ENCODE assay signal across 24 mouse cellular contexts in the genomic region with DNA sequence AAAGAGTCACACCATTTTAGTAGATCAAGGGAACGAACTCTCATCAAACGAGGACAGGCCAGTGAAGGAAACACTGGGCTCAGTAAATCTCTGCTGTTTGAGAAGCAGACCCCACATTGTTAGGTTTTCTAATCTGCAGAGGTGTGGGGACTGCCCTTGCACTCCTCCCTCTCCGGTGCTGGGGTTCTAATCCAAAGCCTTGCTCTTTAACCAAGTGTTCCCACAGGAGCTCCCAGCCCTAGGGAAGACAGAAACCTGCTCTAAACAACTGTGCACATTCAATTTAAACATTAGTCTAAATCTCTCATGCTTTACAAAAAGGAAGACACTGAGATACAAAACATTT.
DNase-seq lines count a peak whose midpoint lies in the region; ATAC-seq lines count a peak whose summit lies in the region.
"Had no signal": no experiment of that assay in that cellular context is flagged by ENCODE, and none has a peak within 500 bp of the region (broad histone marks: within the 10 kb centered on the region; RNA-seq: fewer than 3 reads in every experiment).

No protein-coding gene starts in this region.

- no peak for DNase-seq in intestine, embryonic 14.5 days (ENCODE audit: low spot score)
- DNase-seq in limb, embryonic 10.5 days (ENCODE audit: low spot score): no peak
- DNase-seq: adrenal gland, postnatal 14 days; cerebellum, adult 11 months; cerebellum, adult 9-10 months; cerebellum, postnatal 36 days; heart, adult 2 months; heart, postnatal 4 days; kidney, adult 18-20 months; lung, postnatal 4 days had no signal

- H3K27me3 ChIP-seq in intestine, embryonic 14.5 days (replicated peaks; ENCODE audit: control insufficient read depth, insufficient read depth, low read length): no peaks in the 10 kb centered on the region
- H3K27me3 ChIP-seq in intestine, embryonic 16.5 days (replicated peaks; ENCODE audit: control insufficient read depth, insufficient read depth, low read length): no peaks in the 10 kb centered on the region
- H3K27me3 ChIP-seq in limb, embryonic 13.5 days: no peaks in the 10 kb centered on the region
- no peaks in the 10 kb centered on the region for H3K27me3 ChIP-seq in limb, embryonic 10.5 days (ENCODE audit: low read depth, poor library complexity, severe bottlenecking)
- H3K27me3 ChIP-seq in neural tube, embryonic 12.5 days (replicated peaks): no peaks in the 10 kb centered on the region
- H3K27me3 ChIP-seq in neural tube, embryonic 15.5 days (replicated peaks): no peaks in the 10 kb centered on the region
- H3K27me3 ChIP-seq in neural tube, embryonic 14.5 days (ENCODE audit: control insufficient read depth, insufficient read depth, low read length): no peaks in the 10 kb centered on the region
- H3K27me3 ChIP-seq: embryonic facial prominence, embryonic 15.5 days; forebrain, embryonic 12.5 days; heart, embryonic 12.5 days; limb, embryonic 12.5 days; megakaryocyte, embryonic 14.5 days had no signal

- 0 out of 2 replicates have a peak, but pooled peaks cover 3% of the 10 kb centered on the region for H3K4me1 ChIP-seq in intestine, embryonic 14.5 days (replicated peaks; ENCODE audit: control insufficient read depth, insufficient read depth, low read length)
- no peaks in the 10 kb centered on the region for H3K4me1 ChIP-seq in intestine, embryonic 16.5 days (ENCODE audit: control insufficient read depth, insufficient read depth, low read length)
- peaks cover 4% of the 10 kb centered on the region; the same call in 1 of the 2 replicates for H3K4me1 ChIP-seq in limb, embryonic 13.5 days
- H3K4me1 ChIP-seq in limb, embryonic 10.5 days: 0 out of 2 replicates have a peak, but pooled peaks cover 4% of the 10 kb centered on the region
- H3K4me1 ChIP-seq in neural tube, embryonic 12.5 days: 0 out of 2 replicates have a peak, but pooled peaks cover 3% of the 10 kb centered on the region
- H3K4me1 ChIP-seq in neural tube, embryonic 15.5 days: peaks cover 10% of the 10 kb centered on the region
- no peaks in the 10 kb centered on the region; the same call in 1 of the 2 replicates for H3K4me1 ChIP-seq in neural tube, embryonic 14.5 days (ENCODE audit: control insufficient read depth, insufficient read depth, low read length)
- H3K4me1 ChIP-seq: embryonic facial prominence, embryonic 15.5 days; limb, embryonic 12.5 days; megakaryocyte, embryonic 14.5 days had no signal

- no peak for ATAC-seq in intestine, embryonic 14.5 days (replicated peaks; ENCODE audit: low FRiP score, low TSS enrichment, low read depth)
- ATAC-seq in intestine, embryonic 16.5 days: no peak
- ATAC-seq in limb, embryonic 13.5 days (ENCODE audit: low FRiP score, low read depth): 0 out of 2 replicates have a peak, but pooled peaks have one; percentile 51
- peak; percentile 56; the same call in 1 of the 2 replicates for ATAC-seq in neural tube, embryonic 12.5 days (ENCODE audit: low FRiP score, low read depth)
- ATAC-seq in neural tube, embryonic 15.5 days (ENCODE audit: low FRiP score): no peak; the same call in 1 of the 2 replicates
- ATAC-seq in neural tube, embryonic 14.5 days (ENCODE audit: low read depth): 0 out of 2 replicates have a peak, but pooled peaks have one; percentile 31
- ATAC-seq: lung, postnatal 0 days had no signal

- H3K4me3 ChIP-seq in intestine, embryonic 14.5 days (ENCODE audit: low read depth, low read length): no peak overlapping the region
- H3K4me3 ChIP-seq in intestine, embryonic 16.5 days (ENCODE audit: low read length): no peak overlapping the region
- no peak overlapping the region for H3K4me3 ChIP-seq in limb, embryonic 13.5 days
- H3K4me3 ChIP-seq in limb, embryonic 10.5 days: no peak overlapping the region
- no peak overlapping the region for H3K4me3 ChIP-seq in neural tube, embryonic 12.5 days
- no peak overlapping the region for H3K4me3 ChIP-seq in neural tube, embryonic 15.5 days (replicated peaks)
- no peak overlapping the region for H3K4me3 ChIP-seq in neural tube, embryonic 14.5 days (ENCODE audit: low read depth, low read length)
- H3K4me3 ChIP-seq: embryonic facial prominence, embryonic 15.5 days; forebrain, embryonic 12.5 days; heart, adult 2 months; heart, embryonic 12.5 days; limb, embryonic 12.5 days; megakaryocyte, embryonic 14.5 days had no signal

- H3K36me3 ChIP-seq in intestine, embryonic 14.5 days (ENCODE audit: control insufficient read depth, insufficient read depth, low read length): no peaks in the 10 kb centered on the region
- H3K36me3 ChIP-seq in intestine, embryonic 16.5 days (ENCODE audit: control insufficient read depth, insufficient read depth, low read length): no peaks in the 10 kb centered on the region
- no peaks in the 10 kb centered on the region for H3K36me3 ChIP-seq in limb, embryonic 13.5 days
- H3K36me3 ChIP-seq in limb, embryonic 10.5 days: no peaks in the 10 kb centered on the region
- no peaks in the 10 kb centered on the region for H3K36me3 ChIP-seq in neural tube, embryonic 12.5 days
- no peaks in the 10 kb centered on the region for H3K36me3 ChIP-seq in neural tube, embryonic 15.5 days
- H3K36me3 ChIP-seq in neural tube, embryonic 14.5 days (ENCODE audit: control insufficient read depth, insufficient read depth, low read length): no peaks in the 10 kb centered on the region
- H3K36me3 ChIP-seq: embryonic facial prominence, embryonic 15.5 days; forebrain, embryonic 12.5 days; heart, embryonic 12.5 days; limb, embryonic 12.5 days had no signal

- no peak overlapping the region for H3K9ac ChIP-seq in intestine, embryonic 14.5 days (ENCODE audit: low read length)
- H3K9ac ChIP-seq in intestine, embryonic 16.5 days (ENCODE audit: low read depth, low read length): no peak overlapping the region
- H3K9ac ChIP-seq in limb, embryonic 13.5 days: no peak overlapping the region
- no peak overlapping the region for H3K9ac ChIP-seq in neural tube, embryonic 12.5 days
- H3K9ac ChIP-seq in neural tube, embryonic 15.5 days (replicated peaks): no peak overlapping the region
- H3K9ac ChIP-seq in neural tube, embryonic 14.5 days (replicated peaks; ENCODE audit: low read depth, low read length): no peak overlapping the region
- H3K9ac ChIP-seq: embryonic facial prominence, embryonic 15.5 days; forebrain, embryonic 12.5 days; forebrain, postnatal 0 days; heart, embryonic 12.5 days; hindbrain, embryonic 14.5 days; limb, embryonic 12.5 days had no signal

- H3K9me3 ChIP-seq in intestine, embryonic 14.5 days (ENCODE audit: control insufficient read depth, low read length): no peaks in the 10 kb centered on the region
- H3K9me3 ChIP-seq in intestine, embryonic 16.5 days (ENCODE audit: control insufficient read depth, low read length): no peaks in the 10 kb centered on the region
- H3K9me3 ChIP-seq in limb, embryonic 13.5 days: no peaks in the 10 kb centered on the region
- H3K9me3 ChIP-seq in limb, embryonic 10.5 days (replicated peaks): no peaks in the 10 kb centered on the region
- H3K9me3 ChIP-seq in neural tube, embryonic 12.5 days: no peaks in the 10 kb centered on the region
- no peaks in the 10 kb centered on the region for H3K9me3 ChIP-seq in neural tube, embryonic 15.5 days (replicated peaks)
- no peaks in the 10 kb centered on the region for H3K9me3 ChIP-seq in neural tube, embryonic 14.5 days (ENCODE audit: control insufficient read depth, low read length)
- H3K9me3 ChIP-seq: embryonic facial prominence, embryonic 15.5 days; forebrain, embryonic 12.5 days; heart, embryonic 12.5 days; limb, embryonic 12.5 days had no signal

- H3K4me2 ChIP-seq in intestine, embryonic 14.5 days (ENCODE audit: low read length): no peak overlapping the region
- no peak overlapping the region for H3K4me2 ChIP-seq in intestine, embryonic 16.5 days (ENCODE audit: low read depth, low read length)
- H3K4me2 ChIP-seq in limb, embryonic 13.5 days (replicated peaks): no peak overlapping the region
- no peak overlapping the region for H3K4me2 ChIP-seq in neural tube, embryonic 12.5 days (replicated peaks)
- H3K4me2 ChIP-seq in neural tube, embryonic 15.5 days: no peak overlapping the region
- no peak overlapping the region for H3K4me2 ChIP-seq in neural tube, embryonic 14.5 days (ENCODE audit: low read depth, low read length)
- H3K4me2 ChIP-seq: embryonic facial prominence, embryonic 15.5 days; forebrain, embryonic 12.5 days; heart, embryonic 12.5 days; hindbrain, embryonic 14.5 days; limb, embryonic 12.5 days; liver, embryonic 11.5 days had no signal

- H3K27ac ChIP-seq in intestine, embryonic 14.5 days (ENCODE audit: low read depth): peak overlapping the region; percentile 57; the same call in 1 of the 2 replicates
- no peak overlapping the region for H3K27ac ChIP-seq in intestine, embryonic 16.5 days (ENCODE audit: low read length)
- no peak overlapping the region for H3K27ac ChIP-seq in limb, embryonic 13.5 days
- no peak overlapping the region for H3K27ac ChIP-seq in limb, embryonic 10.5 days
- no peak overlapping the region for H3K27ac ChIP-seq in neural tube, embryonic 12.5 days
- no peak overlapping the region for H3K27ac ChIP-seq in neural tube, embryonic 15.5 days (replicated peaks)
- H3K27ac ChIP-seq in neural tube, embryonic 14.5 days (ENCODE audit: low read depth, low read length): no peak overlapping the region
- H3K27ac ChIP-seq: embryonic facial prominence, embryonic 15.5 days; forebrain, embryonic 12.5 days; heart, adult 2 months; hindbrain, embryonic 14.5 days; limb, embryonic 12.5 days had no signal

- 31% methylated on average over 3 of the region's 3 CpGs for WGBS in intestine, embryonic 14.5 days
- 47% methylated on average over 3 of the region's 3 CpGs for WGBS in intestine, embryonic 16.5 days
- WGBS in limb, embryonic 13.5 days: 50% methylated on average over 3 of the region's 3 CpGs
- 60% methylated on average over 3 of the region's 3 CpGs for WGBS in limb, embryonic 10.5 days
- 47% methylated on average over 3 of the region's 3 CpGs for WGBS in neural tube, embryonic 12.5 days
- WGBS in neural tube, embryonic 15.5 days: 38% methylated on average over 3 of the region's 3 CpGs
- 38% methylated on average over 3 of the region's 3 CpGs for WGBS in neural tube, embryonic 14.5 days

Comparison
In these comparisons a context has a peak if more than half of its experiments do, and no peak if none do; other contexts are left out.
1. ATAC-seq: peak in limb, embryonic 13.5 days (single experiment), neural tube, embryonic 12.5 days (single experiment) and neural tube, embryonic 14.5 days (single experiment); none in intestine, embryonic 14.5 days (single experiment), intestine, embryonic 16.5 days (single experiment) and neural tube, embryonic 15.5 days (single experiment).